In the genomic region with DNA sequence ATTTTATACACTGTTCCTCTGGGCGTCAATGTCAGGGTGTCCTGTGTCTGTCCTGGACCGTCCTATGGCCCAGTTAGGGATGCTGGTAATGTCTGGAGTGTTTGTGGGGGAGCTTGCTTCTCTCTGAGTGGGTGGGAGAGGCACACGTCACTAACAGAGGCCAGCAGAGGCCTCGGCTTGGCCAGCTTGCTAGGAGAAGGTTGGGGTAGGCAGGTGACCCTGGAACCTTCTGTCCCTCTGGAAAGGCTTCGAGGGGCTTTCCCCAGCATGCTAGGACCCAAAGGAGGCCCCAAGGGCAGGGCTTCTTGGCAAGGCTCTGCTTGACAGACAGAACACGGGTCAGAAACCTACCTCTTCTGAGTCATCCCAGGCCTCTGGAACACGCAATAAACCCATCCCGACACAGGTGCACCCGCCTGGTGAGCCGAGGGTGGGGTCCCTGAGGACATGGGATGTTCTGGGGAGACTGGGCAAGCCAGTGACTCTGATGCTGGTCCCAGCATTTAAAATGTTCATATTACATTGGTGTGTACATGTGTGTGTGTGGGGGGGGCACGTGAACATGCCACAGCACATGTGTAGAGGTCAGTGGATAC, we compare ENCODE assay signal across 1 mouse cellular context.
A peak's percentile ranks its signal among the peaks of the same experiment; 100 is the strongest.
TF ChIP-seq lines count a peak whose summit lies in the region.

No protein-coding gene starts in this region.

TF ChIP-seq in CH12.LX, 34 proteins besides CTCF, POLR2A, EP300 and RAD21 (continued from another document):
- TF ChIP-seq TCF12 (IDR thresholded peaks at IDR 0.05; ENCODE audit: low read depth, low read length) (peak; percentile 34; the same call in 1 of the 2 replicates), USF2 (conservative IDR thresholded peaks at IDR 0.05; ENCODE audit: low read depth, low read length) (no peak), IRF4 (IDR thresholded peaks at IDR 0.05; ENCODE audit: low read depth, low read length) (peak; percentile 43; the same call in 1 of the 2 replicates), ZMIZ1 (IDR thresholded peaks at IDR 0.05; ENCODE audit: low read depth, low read length) (no peak), JUN (IDR thresholded peaks at IDR 0.05; ENCODE audit: insufficient read depth, low read depth, low read length) (0 out of 2 replicates have a peak, but pooled peaks have one; percentile 4), MAZ (IDR thresholded peaks at IDR 0.05; ENCODE audit: low read depth, low read length) (0 out of 2 replicates have a peak, but pooled peaks have one; percentile 22)
